Mouse (Mus musculus) small intestine, adult 10 weeks (tissue): ENCODE results near the gene Acd. TPM values are rescaled to one million over a fixed set of nuclear protein-coding genes. Genes with fewer than 3 reads are reported as not detected.

Experiments used
- polyA plus RNA-seq: library from polyadenylated mRNA; stranded (reverse); fragments of 350-450 nt; fragmentation: Illumina TruSeq; extraction: RNeasy Lipid Tissue Mini Kit (QIAGEN cat#74804); gene quantifications from one replicate; pipeline ENCODE4 v1.2.3, GENCODE M21; 2014; ENCODE audit warnings: low replicate concordance

The Acd gene
- 0.85 TPM for polyA plus RNA-seq

GRCm38 (mm10) chr8:105700966-105701824 lies at the start of gene Acd, which contains the start of gene Pard6a:
Gene Acd (minus strand): TSS chr8:105701102.
Gene Pard6a (plus strand): TSS chr8:105701148.

GRCm38 (mm10) chr8:105707498-105708403 lies 6.8 kb upstream of the Acd start, which contains the start of the genes 4933405L10Rik and Enkd1:
Gene 4933405L10Rik (plus strand): TSS chr8:105707655.
Gene Enkd1 (minus strand): TSS chr8:105708210.

GRCm38 (mm10) chr8:105685796-105686308 lies 15.1 kb downstream of the Acd start, which contains the start of gene Carmil2:
Gene Carmil2 (plus strand): TSS chr8:105686274.

Other genes starting within 250 kb of the Acd start
- not detected for gene Tppp3, start 229.6 kb downstream of the Acd start, polyA plus RNA-seq
- gene Zdhhc1, start 204.2 kb downstream of the Acd start, polyA plus RNA-seq, result 0.45 TPM
- 0.89 TPM for gene Hsd11b2, start 182.3 kb downstream of the Acd start, polyA plus RNA-seq
- 8.5 TPM for gene Atp6v0d1, start 135.1 kb downstream of the Acd start, polyA plus RNA-seq
- 0.11 TPM for gene Ripor1, start 95.8 kb downstream of the Acd start, polyA plus RNA-seq
- 64.9 TPM for gene Ctcf, start 64.5 kb downstream of the Acd start, polyA plus RNA-seq
- gene Agrp, start 63.7 kb downstream of the Acd start, polyA plus RNA-seq, result not detected
- gene Carmil2, start 14.8 kb downstream of the Acd start, polyA plus RNA-seq, result 0.30 TPM
- not detected for gene Pard6a, start within 50 bp of the Acd start, polyA plus RNA-seq
- gene 4933405L10Rik, start 6.6 kb upstream of the Acd start, polyA plus RNA-seq, result not detected
- gene Enkd1, start 7.1 kb upstream of the Acd start, polyA plus RNA-seq, result not detected
- gene Gfod2, start 57.6 kb upstream of the Acd start, polyA plus RNA-seq, result 0.22 TPM
- gene Ranbp10, start 126.2 kb upstream of the Acd start, polyA plus RNA-seq, result 3.2 TPM
- gene Tsnaxip1, start 126.6 kb upstream of the Acd start, polyA plus RNA-seq, result not detected
- 1.1 TPM for gene Cenpt, start 152.2 kb upstream of the Acd start, polyA plus RNA-seq
- 4.3 TPM for gene Thap11, start 154.0 kb upstream of the Acd start, polyA plus RNA-seq
- 40.2 TPM for gene Nutf2, start 159.5 kb upstream of the Acd start, polyA plus RNA-seq
- gene Edc4, start 179.8 kb upstream of the Acd start, polyA plus RNA-seq, result 1.5 TPM
- gene Nrn1l, start 192.5 kb upstream of the Acd start, polyA plus RNA-seq, result not detected
- gene Pskh1, start 199.3 kb upstream of the Acd start, polyA plus RNA-seq, result 0.52 TPM
- 24.9 TPM for gene Ctrl, start 232.8 kb upstream of the Acd start, polyA plus RNA-seq
- 1.7 TPM for gene Psmb10, start 237.3 kb upstream of the Acd start, polyA plus RNA-seq
- gene Lcat, start 242.3 kb upstream of the Acd start, polyA plus RNA-seq, result not detected